Mouse (Mus musculus): Measurements from ENCODE around the gene Depdc1b.

DNA sequence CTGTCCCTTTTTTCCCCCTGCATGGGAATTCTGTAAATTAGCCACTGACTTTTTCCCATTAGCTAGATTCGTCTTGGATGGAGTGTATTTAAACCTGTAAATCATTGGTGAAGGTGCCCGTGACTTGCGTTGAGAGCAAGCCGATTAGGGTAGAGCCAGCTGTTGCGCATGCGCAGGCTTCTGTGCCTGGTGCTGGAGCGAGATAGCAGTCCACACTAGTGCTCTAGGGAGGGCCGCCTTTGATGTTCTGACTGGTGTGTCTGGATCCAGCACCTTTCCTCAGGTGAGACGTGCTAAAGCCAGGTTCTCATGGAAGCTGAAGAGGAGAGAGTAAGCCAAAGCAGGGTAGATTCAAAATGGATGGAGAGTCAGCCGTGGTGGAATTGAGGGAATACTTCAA is 10.2 kb downstream of the Depdc1b start:
- no peak for TF ChIP-seq GATA1 (IDR thresholded peaks at IDR 0.05; ENCODE audit: low read length)
- TF ChIP-seq TAL1 (IDR thresholded peaks at IDR 0.05; ENCODE audit: low read length) = no peak

Measured in erythroblast, embryonic 14.5 days (primary cell).